Mouse (Mus musculus) cortical plate, adult 2 months (tissue): ENCODE measurements around the gene Zfp273. TPM values are rescaled to one million over a fixed set of nuclear protein-coding genes. Genes with fewer than 3 reads are reported as not detected.
"Not testable (repeated sequence)": the region's sequence is repeated elsewhere in the genome, so short reads cannot be mapped to it uniquely, and the experiment has no call there.

ENCODE experiments used
- H3K27ac ChIP-seq: fragments of 200-500 bp; 2 replicates; pipeline ENCODE4 v1.5.1; 2012; ENCODE audit warnings: low read length, control low read depth, inconsistent platforms; ENCODE audit not compliant: insufficient read depth
- H3K4me1 ChIP-seq: fragments of 200-500 bp; 2 replicates; pipeline ENCODE4 v1.6.1; 2011; ENCODE audit warnings: low read length; ENCODE audit not compliant: control insufficient read depth, insufficient read depth
- H3K4me3 ChIP-seq: fragments of 200-500 bp; 2 replicates; pipeline ENCODE4 v1.5.1; 2011; ENCODE audit warnings: mild to moderate bottlenecking, low read length, control low read depth; ENCODE audit not compliant: insufficient read depth
- CTCF ChIP-seq: fragments of 200-500 bp; IDR thresholded peaks from 2 replicates; pipeline ENCODE4 v1.5.1; 2011; ENCODE audit warnings: mild to moderate bottlenecking, control low read depth, low read length; ENCODE audit not compliant: insufficient read depth; ENCODE audit errors: extremely low read depth
- POLR2A ChIP-seq: fragments of 200-500 bp; IDR thresholded peaks from 2 replicates; pipeline ENCODE4 v1.6.1; 2011; ENCODE audit warnings: mild to moderate bottlenecking, low read length, control low read depth; ENCODE audit not compliant: insufficient read depth; ENCODE audit errors: extremely low read depth
- polyA plus RNA-seq: library from polyadenylated mRNA; depleted of rRNA; stranded (reverse); fragments of >200 nt; gene quantifications from 2 replicates; pipeline ENCODE4 v1.2.3, GENCODE M21; 2012

Gene Zfp273
- polyA plus RNA-seq, 1 experiment: 4.4 TPM

- no peak; the same call in 1 of the 2 replicates for TF ChIP-seq POLR2A
- TF ChIP-seq CTCF: no peak
- H3K27ac ChIP-seq: peak within 1 kb of the TSS; percentile 12; the same call in 1 of the 2 replicates
- H3K4me3 ChIP-seq: peak within 1 kb of the TSS; percentile 80
- H3K4me1 ChIP-seq: no peaks in the 10 kb centered on the region
These were observed 17.4 kb downstream of the Zfp273 start, which contains the start of gene Gm10037 for GRCm38 (mm10) chr13:67830911-67831336. TSS of gene Gm10037 (plus strand) at chr13:67831106.

GRCm38 (mm10) chr13:67833137-67833536, 19.6 kb downstream of the Zfp273 start:
- not testable (repeated sequence) for H3K4me3 ChIP-seq, H3K27ac ChIP-seq, H3K4me1 ChIP-seq

- Histone ChIP-seq H3K4me3 (peak overlapping the region; percentile 65; the same call in 1 of the 2 replicates), H3K27ac (no peak overlapping the region)
- TF ChIP-seq POLR2A (no peak), CTCF (no peak)
These were observed 30.2 kb downstream of the Zfp273 start for GRCm38 (mm10) chr13:67843775-67844118.

GRCm38 (mm10) chr13:67844119-67844852, 30.7 kb downstream of the Zfp273 start:
- H3K27ac ChIP-seq: no peak overlapping the region
- no peak for TF ChIP-seq POLR2A
- 0 out of 2 replicates have a peak, but pooled peaks have one; percentile 5 for TF ChIP-seq CTCF
- peak overlapping the region; percentile 65 for H3K4me3 ChIP-seq
- H3K4me1 ChIP-seq: peaks cover 4% of the 10 kb centered on the region; the same call in 1 of the 2 replicates

More at GRCm38 (mm10) chr13:67843775-67844118, 30.2 kb downstream of the Zfp273 start:
- peaks cover 4% of the 10 kb centered on the region; the same call in 1 of the 2 replicates for H3K4me1 ChIP-seq

- no peak for TF ChIP-seq POLR2A
- TF ChIP-seq CTCF: no peak
- Histone ChIP-seq H3K4me1 (peaks cover 4% of the 10 kb centered on the region; the same call in 1 of the 2 replicates), H3K27ac (no peak overlapping the region), H3K4me3 (peak overlapping the region; percentile 65)
These were observed 31.3 kb downstream of the Zfp273 start for GRCm38 (mm10) chr13:67844853-67845194.

- Histone ChIP-seq H3K27ac (no peak overlapping the region), H3K4me3 (no peak overlapping the region), H3K4me1 (no peaks in the 10 kb centered on the region)
- TF ChIP-seq POLR2A: no peak
These were observed 36.8 kb downstream of the Zfp273 start for GRCm38 (mm10) chr13:67850361-67850760.

- no peak overlapping the region for H3K27ac ChIP-seq
- H3K4me1 ChIP-seq: no peaks in the 10 kb centered on the region
- no peak overlapping the region for H3K4me3 ChIP-seq
- TF ChIP-seq POLR2A (no peak), CTCF (no peak)
These were observed 39.6 kb downstream of the Zfp273 start for GRCm38 (mm10) chr13:67853130-67853529.

GRCm38 (mm10) chr13:67853983-67854382, 40.4 kb downstream of the Zfp273 start:
- H3K4me1 ChIP-seq: no peaks in the 10 kb centered on the region
- TF ChIP-seq CTCF (no peak), POLR2A (no peak)
- H3K27ac ChIP-seq: no peak overlapping the region
- H3K4me3 ChIP-seq: no peak overlapping the region

GRCm38 (mm10) chr13:67857317-67857716, 43.8 kb downstream of the Zfp273 start:
- Histone ChIP-seq H3K4me3 (no peak overlapping the region), H3K4me1 (no peaks in the 10 kb centered on the region), H3K27ac (no peak overlapping the region)
- no peak for TF ChIP-seq POLR2A

- Histone ChIP-seq H3K4me3 (no peak overlapping the region), H3K4me1 (no peaks in the 10 kb centered on the region), H3K27ac (no peak overlapping the region)
- TF ChIP-seq CTCF (no peak), POLR2A (no peak)
These were observed 49.0 kb downstream of the Zfp273 start for GRCm38 (mm10) chr13:67862508-67862907.

- no peak within 1 kb of the TSS for H3K4me3 ChIP-seq
- H3K27ac ChIP-seq: no peak within 1 kb of the TSS
- no peaks in the 10 kb centered on the region for H3K4me1 ChIP-seq
- TF ChIP-seq POLR2A (no peak), CTCF (no peak)
These were observed 49.5 kb downstream of the Zfp273 start, which contains the start of gene BC048507 for GRCm38 (mm10) chr13:67863026-67863425. TSS of gene BC048507 (plus strand) at chr13:67863326.
